Mouse (Mus musculus): ENCODE measurements around the gene Adtrp.

- no peak for TF ChIP-seq CTCF (IDR thresholded peaks at IDR 0.05; ENCODE audit: low read depth, low read length)
- no peak for TF ChIP-seq POLR2A (IDR thresholded peaks at IDR 0.05; ENCODE audit: extremely low read depth, insufficient read depth, low read length)
These were observed 67.2 kb downstream of the Adtrp start for GRCm38 (mm10) chr13:41780296-41780695.

Data from liver, adult 2 months (tissue).